Comparison of ENCODE assay signal across 15 mouse cellular contexts in the genomic region with DNA sequence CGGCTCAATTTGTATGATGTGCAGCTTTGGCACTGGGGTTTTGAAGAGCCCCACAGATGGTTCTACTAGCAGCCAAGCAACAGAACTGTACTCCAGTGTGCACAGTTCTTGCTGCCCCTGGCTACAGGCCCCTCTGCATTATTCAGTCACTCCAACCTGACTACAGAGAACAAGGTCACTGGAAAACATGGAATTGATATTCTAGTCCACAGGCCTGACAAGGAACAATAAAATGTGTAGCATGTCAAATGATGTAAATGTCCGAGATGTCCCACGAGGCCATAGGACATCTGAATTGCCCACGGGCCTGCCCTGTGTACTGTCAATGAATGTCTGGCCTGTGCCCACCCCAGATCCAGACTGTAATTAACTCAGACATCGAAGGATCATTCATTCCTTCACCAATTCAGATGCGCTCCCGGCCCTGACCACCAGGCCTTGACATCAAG. TPM values are rescaled to one million over a fixed set of nuclear protein-coding genes. Genes with fewer than 3 reads are reported as not detected.
A peak's percentile ranks its signal among the peaks of the same experiment; 100 is the strongest.
DNase-seq lines count a peak whose midpoint lies in the region; ATAC-seq and TF ChIP-seq lines count a peak whose summit lies in the region.
"Had no signal": no experiment of that assay in that cellular context is flagged by ENCODE, and none has a peak within 500 bp of the region (broad histone marks: within the 10 kb centered on the region; RNA-seq: fewer than 3 reads in every experiment).

No protein-coding gene starts in this region.

- no peak for DNase-seq in hindbrain, embryonic 11.5 days (ENCODE audit: low spot score)
- no peak for DNase-seq in midbrain, embryonic 11.5 days (ENCODE audit: low spot score, missing footprints)
- DNase-seq in midbrain, postnatal 0 days (ENCODE audit: low spot score), result peak; percentile 62
- no peak for DNase-seq in urinary bladder, postnatal 36 days (ENCODE audit: low spot score in 2 of 2)
- DNase-seq: heart, adult 11 months; spleen, adult 18-20 months; thymus, postnatal 14 days had no signal

- no peaks in the 10 kb centered on the region for H3K36me3 ChIP-seq in hindbrain, embryonic 12.5 days
- no peaks in the 10 kb centered on the region for H3K36me3 ChIP-seq in hindbrain, embryonic 11.5 days (ENCODE audit: control insufficient read depth, insufficient read depth, low read length)
- no peaks in the 10 kb centered on the region for H3K36me3 ChIP-seq in midbrain, embryonic 13.5 days
- no peaks in the 10 kb centered on the region for H3K36me3 ChIP-seq in midbrain, embryonic 11.5 days (ENCODE audit: control insufficient read depth, insufficient read depth, low read length)
- H3K36me3 ChIP-seq in forebrain, embryonic 16.5 days (ENCODE audit: control insufficient read depth, insufficient read depth), result no peaks in the 10 kb centered on the region
- H3K36me3 ChIP-seq in midbrain, postnatal 0 days (ENCODE audit: insufficient read depth, low read length), result no peaks in the 10 kb centered on the region
- H3K36me3 ChIP-seq: neural tube, embryonic 12.5 days; stomach, embryonic 15.5 days had no signal

- ATAC-seq in hindbrain, embryonic 12.5 days (ENCODE audit: low FRiP score), result peak; percentile 52; the same call in 1 of the 2 replicates
- no peak for ATAC-seq in hindbrain, embryonic 11.5 days (ENCODE audit: low FRiP score)
- ATAC-seq in midbrain, embryonic 13.5 days, result peak; percentile 75
- no peak for ATAC-seq in midbrain, embryonic 11.5 days (ENCODE audit: low FRiP score)
- ATAC-seq in forebrain, embryonic 16.5 days, result peak; percentile 87
- ATAC-seq in midbrain, postnatal 0 days (ENCODE audit: low FRiP score), result peak; percentile 76
- no peak for ATAC-seq in erythroid progenitor cell, adult 5-6 weeks (replicated peaks; ENCODE audit: low FRiP score, poor library complexity, severe bottlenecking)

- TF ChIP-seq CTCF in midbrain, postnatal 0 days (IDR thresholded peaks at IDR 0.05), result peak; percentile 15; the same call in 1 of the 2 replicates

- no peaks in the 10 kb centered on the region for H3K9me3 ChIP-seq in hindbrain, embryonic 12.5 days (replicated peaks)
- no peaks in the 10 kb centered on the region for H3K9me3 ChIP-seq in hindbrain, embryonic 11.5 days (ENCODE audit: control insufficient read depth, low read length)
- H3K9me3 ChIP-seq in midbrain, embryonic 13.5 days, result no peaks in the 10 kb centered on the region
- no peaks in the 10 kb centered on the region for H3K9me3 ChIP-seq in midbrain, embryonic 11.5 days (ENCODE audit: control insufficient read depth, low read length)
- H3K9me3 ChIP-seq in forebrain, embryonic 16.5 days (ENCODE audit: control insufficient read depth, low read length), result no peaks in the 10 kb centered on the region
- no peaks in the 10 kb centered on the region for H3K9me3 ChIP-seq in midbrain, postnatal 0 days (ENCODE audit: low read length)
- H3K9me3 ChIP-seq: neural tube, embryonic 12.5 days; stomach, embryonic 15.5 days had no signal

- H3K9ac ChIP-seq in hindbrain, embryonic 12.5 days, result no peak overlapping the region
- H3K9ac ChIP-seq in hindbrain, embryonic 11.5 days (ENCODE audit: low read depth, low read length), result no peak overlapping the region
- H3K9ac ChIP-seq in midbrain, embryonic 13.5 days (replicated peaks), result no peak overlapping the region
- no peak overlapping the region for H3K9ac ChIP-seq in midbrain, embryonic 11.5 days (ENCODE audit: low read length)
- no peak overlapping the region for H3K9ac ChIP-seq in forebrain, embryonic 16.5 days (replicated peaks; ENCODE audit: low read depth, low read length)
- H3K9ac ChIP-seq in midbrain, postnatal 0 days (replicated peaks; ENCODE audit: low read length, poor library complexity, severe bottlenecking), result no peak overlapping the region
- H3K9ac ChIP-seq: neural tube, embryonic 12.5 days; stomach, embryonic 15.5 days had no signal

- H3K4me3 ChIP-seq in hindbrain, embryonic 12.5 days, result no peak overlapping the region
- H3K4me3 ChIP-seq in hindbrain, embryonic 11.5 days (ENCODE audit: low read depth, low read length), result no peak overlapping the region
- no peak overlapping the region for H3K4me3 ChIP-seq in midbrain, embryonic 13.5 days (replicated peaks)
- no peak overlapping the region for H3K4me3 ChIP-seq in midbrain, embryonic 11.5 days (ENCODE audit: low read depth, low read length)
- H3K4me3 ChIP-seq in forebrain, embryonic 16.5 days (replicated peaks; ENCODE audit: low read length), result no peak overlapping the region
- no peak overlapping the region for H3K4me3 ChIP-seq in midbrain, postnatal 0 days (ENCODE audit: low read depth, low read length)
- H3K4me3 ChIP-seq: erythroblast, embryonic 14.5 days; neural tube, embryonic 12.5 days; stomach, embryonic 15.5 days had no signal

- 77% methylated on average over 7 of the region's 7 CpGs for WGBS in hindbrain, embryonic 12.5 days
- WGBS in hindbrain, embryonic 11.5 days, result 84% methylated on average over 7 of the region's 7 CpGs
- 76% methylated on average over 7 of the region's 7 CpGs for WGBS in midbrain, embryonic 13.5 days
- WGBS in midbrain, embryonic 11.5 days, result 94% methylated on average over 7 of the region's 7 CpGs
- WGBS in forebrain, embryonic 16.5 days, result 51% methylated on average over 7 of the region's 7 CpGs
- WGBS in midbrain, postnatal 0 days, result 60% methylated on average over 7 of the region's 7 CpGs

- peak overlapping the region; percentile 19; the same call in 1 of the 2 replicates for H3K27ac ChIP-seq in hindbrain, embryonic 12.5 days
- no peak overlapping the region for H3K27ac ChIP-seq in hindbrain, embryonic 11.5 days (ENCODE audit: low read depth, low read length)
- peak overlapping the region; percentile 79 for H3K27ac ChIP-seq in midbrain, embryonic 13.5 days
- no peak overlapping the region for H3K27ac ChIP-seq in midbrain, embryonic 11.5 days (ENCODE audit: low read depth, low read length)
- H3K27ac ChIP-seq in forebrain, embryonic 16.5 days (ENCODE audit: low read length), result peak overlapping the region; percentile 94
- H3K27ac ChIP-seq in midbrain, postnatal 0 days (ENCODE audit: low read depth, low read length), result peak overlapping the region; percentile 55; the same call in 1 of the 2 replicates
- H3K27ac ChIP-seq: neural tube, embryonic 12.5 days; stomach, embryonic 15.5 days had no signal

- H3K4me1 ChIP-seq in hindbrain, embryonic 12.5 days, result peaks cover 13% of the 10 kb centered on the region
- no peaks in the 10 kb centered on the region for H3K4me1 ChIP-seq in hindbrain, embryonic 11.5 days (replicated peaks; ENCODE audit: control insufficient read depth, insufficient read depth, low read length)
- H3K4me1 ChIP-seq in midbrain, embryonic 13.5 days (replicated peaks), result peaks cover 16% of the 10 kb centered on the region
- H3K4me1 ChIP-seq in midbrain, embryonic 11.5 days (ENCODE audit: control insufficient read depth, insufficient read depth, low read length), result no peaks in the 10 kb centered on the region
- H3K4me1 ChIP-seq in forebrain, embryonic 16.5 days (replicated peaks; ENCODE audit: control insufficient read depth, insufficient read depth, low read length), result peaks cover 43% of the 10 kb centered on the region
- H3K4me1 ChIP-seq in midbrain, postnatal 0 days (ENCODE audit: insufficient read depth, low read length), result 0 out of 2 replicates have a peak, but pooled peaks cover 5% of the 10 kb centered on the region

- no peaks in the 10 kb centered on the region for H3K27me3 ChIP-seq in hindbrain, embryonic 12.5 days
- H3K27me3 ChIP-seq in hindbrain, embryonic 11.5 days (ENCODE audit: control insufficient read depth, insufficient read depth, low read length), result no peaks in the 10 kb centered on the region
- no peaks in the 10 kb centered on the region for H3K27me3 ChIP-seq in midbrain, embryonic 13.5 days
- H3K27me3 ChIP-seq in midbrain, embryonic 11.5 days (ENCODE audit: control insufficient read depth, insufficient read depth, low read length), result no peaks in the 10 kb centered on the region
- H3K27me3 ChIP-seq in forebrain, embryonic 16.5 days (replicated peaks; ENCODE audit: control insufficient read depth, insufficient read depth, low read length), result no peaks in the 10 kb centered on the region
- H3K27me3 ChIP-seq in midbrain, postnatal 0 days (ENCODE audit: insufficient read depth, low read length), result no peaks in the 10 kb centered on the region
- H3K27me3 ChIP-seq: neural tube, embryonic 12.5 days; stomach, embryonic 15.5 days had no signal

- no peak overlapping the region for H3K4me2 ChIP-seq in hindbrain, embryonic 12.5 days (replicated peaks)
- H3K4me2 ChIP-seq in hindbrain, embryonic 11.5 days (replicated peaks; ENCODE audit: low read depth, low read length), result no peak overlapping the region
- no peak overlapping the region for H3K4me2 ChIP-seq in midbrain, embryonic 13.5 days (replicated peaks)
- no peak overlapping the region for H3K4me2 ChIP-seq in midbrain, embryonic 11.5 days
- peak overlapping the region; percentile 18 for H3K4me2 ChIP-seq in forebrain, embryonic 16.5 days (ENCODE audit: low read length)
- no peak overlapping the region for H3K4me2 ChIP-seq in midbrain, postnatal 0 days (ENCODE audit: low read depth, low read length, poor library complexity, severe bottlenecking)
- H3K4me2 ChIP-seq: liver, embryonic 11.5 days; neural tube, embryonic 12.5 days; stomach, embryonic 15.5 days had no signal

RNA-seq across cellular contexts. Expression of gene Cplx2, which starts 19.4 kb away (rescaled TPM):
- polyA plus RNA-seq in hindbrain, embryonic 12.5 days (2016; fragmentation: Nextera tagmentation; extraction: Ambion mirVana), result 12.5 and 13.8 TPM in 2 replicates
- polyA plus RNA-seq in hindbrain, embryonic 11.5 days (2014; fragmentation: Nextera tagmentation; extraction: Ambion mirVana), result 12.7 and 13.0 TPM in 2 replicates
- 28.0 and 31.0 TPM in 2 replicates for polyA plus RNA-seq in midbrain, embryonic 13.5 days (2015; fragmentation: Nextera tagmentation; extraction: Ambion mirVana)
- 14.7 and 14.8 TPM in 2 replicates for polyA plus RNA-seq in midbrain, embryonic 11.5 days (2014; fragmentation: Nextera tagmentation; extraction: Ambion mirVana)
- polyA plus RNA-seq in forebrain, embryonic 16.5 days (2015; fragmentation: Nextera tagmentation; extraction: Ambion mirVana), result 31.8 and 34.3 TPM in 2 replicates
- total RNA-seq in midbrain, postnatal 0 days (2014; rRNA removed), result 88.7 and 106 TPM in 2 replicates
- polyA plus RNA-seq in midbrain, postnatal 0 days (2015; fragmentation: Nextera tagmentation; extraction: Ambion mirVana), result 30.4 and 31.2 TPM in 2 replicates
- 2.9 and 5.4 TPM in 2 replicates for total RNA-seq in erythroid progenitor cell, adult 5-6 weeks (2015; ENCODE audit: low replicate concordance)
- total RNA-seq in erythroid progenitor cell, adult 5-6 weeks (2017; ENCODE audit: low replicate concordance), result 2.1 and 2.2 TPM in 2 replicates

Comparison
In these comparisons a context has a peak if more than half of its experiments do, and no peak if none do; other contexts are left out.
1. ATAC-seq: peak in hindbrain, embryonic 12.5 days (single experiment), midbrain, embryonic 13.5 days (single experiment), forebrain, embryonic 16.5 days (single experiment) and midbrain, postnatal 0 days (single experiment); none in hindbrain, embryonic 11.5 days (single experiment), midbrain, embryonic 11.5 days (single experiment) and erythroid progenitor cell, adult 5-6 weeks (single experiment).
2. H3K27ac ChIP-seq: peak in hindbrain, embryonic 12.5 days (single experiment), midbrain, embryonic 13.5 days (single experiment), forebrain, embryonic 16.5 days (single experiment) and midbrain, postnatal 0 days (single experiment); none in hindbrain, embryonic 11.5 days (single experiment) and midbrain, embryonic 11.5 days (single experiment).